Mouse (Mus musculus) midbrain, embryonic 14.5 days (tissue): Measurements from ENCODE around the gene Tufm. TPM values are rescaled to one million over a fixed set of nuclear protein-coding genes. Genes with fewer than 3 reads are reported as not detected.
"Not testable (repeated sequence)": the region's sequence is repeated elsewhere in the genome, so short reads cannot be mapped to it uniquely, and the experiment has no call there.

Source experiments
- ATAC-seq: fragments of 200-750 bp; cut with Nextera tagmentation; 2 replicates; pipeline ENCODE4 v1.8.0; 2017; ENCODE audit warnings: moderate number of reproducible peaks, moderate library complexity; ENCODE audit not compliant: low FRiP score, low TSS enrichment
- DNase-seq: peaks from one replicate; pipeline ENCODE4 v3.0.0-alpha.2; 2015
- H3K27ac ChIP-seq: fragments of 300-500 bp; sonication (generic); replicated peaks from 2 replicates; pipeline ENCODE4 v1.5.1; 2014; ENCODE audit warnings: mild to moderate bottlenecking, low read depth, low read length, moderate library complexity
- H3K27me3 ChIP-seq: fragments of 300-500 bp; sonication (generic); 2 replicates; pipeline ENCODE4 v1.6.1; 2014; ENCODE audit warnings: low read length, control low read depth, mixed read lengths; ENCODE audit not compliant: control insufficient read depth, insufficient read depth
- H3K36me3 ChIP-seq: fragments of 300-500 bp; sonication (generic); 2 replicates; pipeline ENCODE4 v1.6.1; 2014; ENCODE audit warnings: low read length, control low read depth; ENCODE audit not compliant: control insufficient read depth, insufficient read depth
- H3K4me1 ChIP-seq: fragments of 300-500 bp; sonication (generic); 2 replicates; pipeline ENCODE4 v1.6.1; 2014; ENCODE audit warnings: mild to moderate bottlenecking, antibody characterized with exemption, low read length, control low read depth; ENCODE audit not compliant: control insufficient read depth, insufficient read depth
- H3K4me2 ChIP-seq: fragments of 300-500 bp; sonication (generic); 2 replicates; pipeline ENCODE4 v1.6.1; 2014; ENCODE audit warnings: mild to moderate bottlenecking, low read length, moderate library complexity
- H3K4me3 ChIP-seq: fragments of 300-500 bp; sonication (generic); replicated peaks from 2 replicates; pipeline ENCODE4 v1.5.1; 2014; ENCODE audit warnings: low read depth, low read length
- H3K9ac ChIP-seq: fragments of 300-500 bp; sonication (generic); replicated peaks from 2 replicates; pipeline ENCODE4 v1.6.1; 2014; ENCODE audit warnings: mild to moderate bottlenecking, low read length, moderate library complexity
- H3K9me3 ChIP-seq: fragments of 300-500 bp; sonication (generic); 2 replicates; pipeline ENCODE4 v1.6.1; 2016; ENCODE audit warnings: low read length, control low read depth, mixed read lengths; ENCODE audit not compliant: control insufficient read depth
- WGBS: fragments of 180-500 bp; shearing (Covaris S2); extraction: QIAGEN DNeasy Blood & Tissue Kit; methylation state at CpG from one replicate; pipeline ENCODE4 v1.1.7; 2014; 5-methylcytosine and 5-hydroxymethylcytosine counted together
- polyA plus RNA-seq: library from polyadenylated mRNA; unstranded; fragments of >200 nt; fragmentation: Nextera tagmentation; extraction: Ambion mirVana; gene quantifications from 2 replicates; pipeline ENCODE4 v1.2.1, GENCODE M21; 2014

Tufm gene
- polyA plus RNA-seq, 1 experiment from 2014 or later: 118 TPM

- H3K9ac ChIP-seq: peak within 1 kb of the TSS; percentile 97
- ATAC-seq: peak; percentile 92
- WGBS: under 1% methylated on average over 53 of the region's 53 CpGs
These were observed 12.1 kb upstream of the Tufm start, which contains the start of gene Sh2b1 for GRCm38 (mm10) chr7:126474993-126475581. Gene Sh2b1, minus strand, starts transcription at chr7:126475424.

GRCm38 (mm10) chr7:126481699-126482098 is 5.5 kb upstream of the Tufm start:
- 20% methylated on average over 5 of the region's 5 CpGs for WGBS
- Histone ChIP-seq H3K9me3 (no peaks in the 10 kb centered on the region), H3K9ac (no peak overlapping the region), H3K36me3 (no peaks in the 10 kb centered on the region), H3K27me3 (no peaks in the 10 kb centered on the region), H3K4me2 (no peak overlapping the region), H3K27ac (no peak overlapping the region), H3K4me3 (no peak overlapping the region), H3K4me1 (no peaks in the 10 kb centered on the region)
- no peak for ATAC-seq
- peak; percentile 51 for DNase-seq

More at GRCm38 (mm10) chr7:126474993-126475581, 12.1 kb upstream of the Tufm start, which contains the start of gene Sh2b1:
- peaks cover 15% of the 10 kb centered on the region for H3K4me1 ChIP-seq
- peak; percentile 97 for DNase-seq
- H3K27ac ChIP-seq: peak within 1 kb of the TSS; percentile 96
- H3K27me3 ChIP-seq: no peaks in the 10 kb centered on the region
- no peaks in the 10 kb centered on the region for H3K9me3 ChIP-seq
- peaks cover 26% of the 10 kb centered on the region for H3K36me3 ChIP-seq
- peak within 1 kb of the TSS; percentile 94 for H3K4me3 ChIP-seq
- H3K4me2 ChIP-seq: peak within 1 kb of the TSS; percentile 97

- peak; percentile 40; the same call in 1 of the 2 replicates for ATAC-seq
- Histone ChIP-seq H3K4me2 (peak overlapping the region; percentile 54), H3K9ac (peak overlapping the region; percentile 37; the same call in 1 of the 2 replicates), H3K36me3 (no peaks in the 10 kb centered on the region), H3K4me3 (peak overlapping the region; percentile 19), H3K4me1 (no peaks in the 10 kb centered on the region), H3K27ac (no peak overlapping the region), H3K27me3 (no peaks in the 10 kb centered on the region), H3K9me3 (no peaks in the 10 kb centered on the region)
- DNase-seq: peak; percentile 64
- under 1% methylated on average over 23 of the region's 23 CpGs for WGBS
These were observed 4.7 kb upstream of the Tufm start for GRCm38 (mm10) chr7:126482392-126482871.

GRCm38 (mm10) chr7:126487617-126488385 is 640 bp downstream of the Tufm start:
- Histone ChIP-seq H3K36me3 (peaks cover 35% of the 10 kb centered on the region), H3K27ac (0 out of 2 replicates have a peak overlapping the region, but pooled peaks have one; percentile 70), H3K9ac (peak overlapping the region; percentile 64), H3K4me2 (peak overlapping the region; percentile 77), H3K4me3 (peak overlapping the region; percentile 59)
- H3K9me3 ChIP-seq, H3K4me1 ChIP-seq, ATAC-seq, DNase-seq, H3K27me3 ChIP-seq: not testable (repeated sequence)
- 24% methylated on average over 20 of the region's 25 CpGs for WGBS

GRCm38 (mm10) chr7:126491005-126491404 is 3.8 kb downstream of the Tufm start:
- Histone ChIP-seq H3K27me3 (no peaks in the 10 kb centered on the region), H3K27ac (no peak overlapping the region), H3K9me3 (no peaks in the 10 kb centered on the region), H3K4me2 (no peak overlapping the region), H3K4me3 (no peak overlapping the region), H3K36me3 (peaks cover 67% of the 10 kb centered on the region), H3K9ac (no peak overlapping the region), H3K4me1 (peaks cover 6% of the 10 kb centered on the region; the same call in 1 of the 2 replicates)
- no peak for DNase-seq
- 74% methylated on average over 1 of the region's 1 CpGs for WGBS
- no peak for ATAC-seq

- H3K36me3 ChIP-seq: peaks cover 77% of the 10 kb centered on the region
- no peak for ATAC-seq
- no peaks in the 10 kb centered on the region for H3K27me3 ChIP-seq
- no peak for DNase-seq
- no peaks in the 10 kb centered on the region for H3K9me3 ChIP-seq
- H3K27ac ChIP-seq: no peak overlapping the region
- H3K4me2 ChIP-seq: no peak overlapping the region
- H3K4me1 ChIP-seq: peaks cover 6% of the 10 kb centered on the region; the same call in 1 of the 2 replicates
- 58% methylated on average over 11 of the region's 11 CpGs for WGBS
- no peak overlapping the region for H3K9ac ChIP-seq
- H3K4me3 ChIP-seq: no peak overlapping the region
These were observed 4.8 kb downstream of the Tufm start for GRCm38 (mm10) chr7:126491973-126492372.

- Histone ChIP-seq H3K4me1 (no peaks in the 10 kb centered on the region), H3K27ac (no peak overlapping the region), H3K36me3 (peaks cover 96% of the 10 kb centered on the region), H3K9me3 (no peaks in the 10 kb centered on the region), H3K4me2 (no peak overlapping the region), H3K27me3 (no peaks in the 10 kb centered on the region), H3K4me3 (no peak overlapping the region), H3K9ac (no peak overlapping the region)
- WGBS: 94% methylated on average over 6 of the region's 6 CpGs
- no peak for ATAC-seq
- DNase-seq: no peak
These were observed 7.0 kb downstream of the Tufm start for GRCm38 (mm10) chr7:126494120-126494519.

GRCm38 (mm10) chr7:126496475-126496874 is 9.3 kb downstream of the Tufm start:
- H3K9me3 ChIP-seq: no peaks in the 10 kb centered on the region
- peaks cover 6% of the 10 kb centered on the region; the same call in 1 of the 2 replicates for H3K4me1 ChIP-seq
- peaks cover 97% of the 10 kb centered on the region for H3K36me3 ChIP-seq
- ATAC-seq (no peak), DNase-seq (no peak)
- no peak overlapping the region for H3K9ac ChIP-seq
- WGBS: 95% methylated on average over 5 of the region's 5 CpGs
- no peak overlapping the region for H3K4me2 ChIP-seq
- no peaks in the 10 kb centered on the region for H3K27me3 ChIP-seq
- no peak overlapping the region for H3K4me3 ChIP-seq
- no peak overlapping the region for H3K27ac ChIP-seq
